Mouse (Mus musculus) right cerebral cortex, postnatal 25 days (tissue): ENCODE results near the gene Gm10320.

ENCODE experiments used
- DNase-seq: peaks from one replicate; pipeline ENCODE4 v3.0.0; 2022

Gene Gm10320

GRCm38 (mm10) chr13:98491909-98492308 is at the start of gene Gm10320:
Gm10320 (minus strand) TSS chr13:98492001.
- DNase-seq: no peak

- DNase-seq: no peak
Observed at GRCm38 (mm10) chr13:98541601-98542000, 49.8 kb upstream of the Gm10320 start.

GRCm38 (mm10) chr13:98540206-98540605 is 48.4 kb upstream of the Gm10320 start:
- DNase-seq: no peak

GRCm38 (mm10) chr13:98539311-98539710 is 47.5 kb upstream of the Gm10320 start:
- DNase-seq: no peak

GRCm38 (mm10) chr13:98538587-98538986 is 46.8 kb upstream of the Gm10320 start:
- DNase-seq: no peak

GRCm38 (mm10) chr13:98534913-98535262 is 43.1 kb upstream of the Gm10320 start:
- no peak for DNase-seq

- DNase-seq: no peak
Observed at GRCm38 (mm10) chr13:98534190-98534912, 42.5 kb upstream of the Gm10320 start.

- DNase-seq: no peak
Observed at GRCm38 (mm10) chr13:98533415-98533814, 41.6 kb upstream of the Gm10320 start.

- DNase-seq: no peak
Observed at GRCm38 (mm10) chr13:98532699-98533375, 41.0 kb upstream of the Gm10320 start.

- no peak for DNase-seq
Observed at GRCm38 (mm10) chr13:98531976-98532375, 40.2 kb upstream of the Gm10320 start.

- no peak for DNase-seq
Observed at GRCm38 (mm10) chr13:98531306-98531705, 39.5 kb upstream of the Gm10320 start.

- no peak for DNase-seq
Observed at GRCm38 (mm10) chr13:98523719-98524316, 32.0 kb upstream of the Gm10320 start.

- DNase-seq: no peak
Observed at GRCm38 (mm10) chr13:98518341-98518740, 26.5 kb upstream of the Gm10320 start.

- DNase-seq: no peak
Observed at GRCm38 (mm10) chr13:98517666-98518065, 25.9 kb upstream of the Gm10320 start.

- no peak for DNase-seq
Observed at GRCm38 (mm10) chr13:98516985-98517384, 25.2 kb upstream of the Gm10320 start.

- no peak for DNase-seq
Observed at GRCm38 (mm10) chr13:98512066-98512465, 20.3 kb upstream of the Gm10320 start.

- DNase-seq: no peak
Observed at GRCm38 (mm10) chr13:98507656-98508055, 15.9 kb upstream of the Gm10320 start.

- DNase-seq: no peak
Observed at GRCm38 (mm10) chr13:98506496-98506895, 14.7 kb upstream of the Gm10320 start.

- DNase-seq: no peak
Observed at GRCm38 (mm10) chr13:98505989-98506388, 14.2 kb upstream of the Gm10320 start.

GRCm38 (mm10) chr13:98505489-98505857 is 13.7 kb upstream of the Gm10320 start:
- no peak for DNase-seq

- DNase-seq: no peak
Observed at GRCm38 (mm10) chr13:98504661-98505488, 13.1 kb upstream of the Gm10320 start.

GRCm38 (mm10) chr13:98504181-98504660 is 12.4 kb upstream of the Gm10320 start:
- no peak for DNase-seq

- DNase-seq: no peak
Observed at GRCm38 (mm10) chr13:98503601-98504000, 11.8 kb upstream of the Gm10320 start.
